Mouse (Mus musculus) v-Abl transformed pro-B cells (cell line): ENCODE results near the gene Tpk1.

Experiments used
- in situ Hi-C, 2 experiments: fragments of 400-800 bp; cut with MboI; formaldehyde crosslinking; loops; one replicate each; pipeline ENCODE4 v1.15.1; 2025; ENCODE audit not compliant: unreplicated experiment in 2 of 2

Tpk1 gene

GRCm38 (mm10) chr6:43366952-43367351, 299.1 kb downstream of the Tpk1 start:
- in situ Hi-C loops: no loop called here

GRCm38 (mm10) chr6:43363917-43364316, 302.2 kb downstream of the Tpk1 start:
- in situ Hi-C loops: no loop called here

- in situ Hi-C loops: no loop called here
Observed at GRCm38 (mm10) chr6:43363291-43363820, 302.7 kb downstream of the Tpk1 start.

- in situ Hi-C loops: no loop called here
Observed at GRCm38 (mm10) chr6:43361248-43361647, 304.8 kb downstream of the Tpk1 start.

- in situ Hi-C loops: no loop called here
Observed at GRCm38 (mm10) chr6:43360214-43360613, 305.9 kb downstream of the Tpk1 start.

GRCm38 (mm10) chr6:43354562-43355241, 311.4 kb downstream of the Tpk1 start:
- in situ Hi-C loops: no loop called here

GRCm38 (mm10) chr6:43353446-43353845, 312.6 kb downstream of the Tpk1 start:
- in situ Hi-C loops: no loop called here

- in situ Hi-C loops: no loop called here
Observed at GRCm38 (mm10) chr6:43349083-43349482, 317.0 kb downstream of the Tpk1 start.

GRCm38 (mm10) chr6:43347637-43348036, 318.4 kb downstream of the Tpk1 start:
- in situ Hi-C loops: no loop called here

GRCm38 (mm10) chr6:43343006-43343405, 323.1 kb downstream of the Tpk1 start:
- in situ Hi-C loops: no loop called here

- in situ Hi-C loops: no loop called here
Observed at GRCm38 (mm10) chr6:43342386-43342785, 323.7 kb downstream of the Tpk1 start.

- in situ Hi-C loops: no loop called here
Observed at GRCm38 (mm10) chr6:43338804-43339203, 327.3 kb downstream of the Tpk1 start.

- in situ Hi-C loops: no loop called here
Observed at GRCm38 (mm10) chr6:43337491-43337961, 328.6 kb downstream of the Tpk1 start.

- in situ Hi-C loops: no loop called here
Observed at GRCm38 (mm10) chr6:43335619-43336234, 330.4 kb downstream of the Tpk1 start.

- in situ Hi-C loops: no loop called here
Observed at GRCm38 (mm10) chr6:43333479-43333878, 332.6 kb downstream of the Tpk1 start.

GRCm38 (mm10) chr6:43312961-43313656, 353.0 kb downstream of the Tpk1 start:
- in situ Hi-C loops: no loop called here

- in situ Hi-C loops: no loop called here
Observed at GRCm38 (mm10) chr6:43312546-43312945, 353.5 kb downstream of the Tpk1 start.

GRCm38 (mm10) chr6:43310071-43310470, 356.0 kb downstream of the Tpk1 start:
- in situ Hi-C loops: no loop called here

- in situ Hi-C loops: no loop called here
Observed at GRCm38 (mm10) chr6:43309454-43309853, 356.6 kb downstream of the Tpk1 start, which contains the start of gene Nobox. Nobox (minus strand) TSS chr6:43309554.

GRCm38 (mm10) chr6:43297508-43297850, 368.6 kb downstream of the Tpk1 start:
- in situ Hi-C loops: no loop called here

- in situ Hi-C loops: no loop called here
Observed at GRCm38 (mm10) chr6:43296798-43297507, 369.1 kb downstream of the Tpk1 start.
